Mouse (Mus musculus) retina, postnatal 7 days (tissue): ENCODE results near the gene Med13l.
A peak's percentile ranks its signal among the peaks of the same experiment; 100 is the strongest.
"Not testable (repeated sequence)": the region's sequence is repeated elsewhere in the genome, so short reads cannot be mapped to it uniquely, and the experiment has no call there.

Experiments
- DNase-seq: peaks from one replicate; pipeline ENCODE4 v3.0.0-alpha.2; 2012; ENCODE audit warnings: low read depth, low spot score

The Med13l gene

DNA sequence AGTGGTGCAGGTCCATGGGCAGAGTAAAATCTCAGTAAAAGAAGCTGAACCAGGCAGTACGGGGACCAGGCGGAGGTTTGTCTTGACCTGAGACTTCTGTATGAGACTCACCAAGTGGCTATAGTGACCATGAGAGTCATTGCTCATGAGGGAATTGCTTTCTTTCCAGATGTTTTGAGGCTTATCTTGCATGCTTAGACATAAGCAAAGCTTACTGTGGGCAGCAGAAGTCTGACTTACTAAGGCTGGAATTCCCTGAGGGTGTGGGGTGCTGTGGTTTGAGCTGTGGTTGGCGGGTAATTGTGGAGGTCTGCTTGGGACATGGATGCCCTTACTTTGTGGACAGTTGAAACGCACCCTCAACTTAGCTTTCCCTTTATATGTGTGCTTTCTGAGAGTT lies 67.7 kb downstream of the Med13l start:
- DNase-seq, result no peak

- DNase-seq, result no peak
Observed at GRCm38 (mm10) chr5:118632346-118632745, 71.9 kb downstream of the Med13l start.

DNA sequence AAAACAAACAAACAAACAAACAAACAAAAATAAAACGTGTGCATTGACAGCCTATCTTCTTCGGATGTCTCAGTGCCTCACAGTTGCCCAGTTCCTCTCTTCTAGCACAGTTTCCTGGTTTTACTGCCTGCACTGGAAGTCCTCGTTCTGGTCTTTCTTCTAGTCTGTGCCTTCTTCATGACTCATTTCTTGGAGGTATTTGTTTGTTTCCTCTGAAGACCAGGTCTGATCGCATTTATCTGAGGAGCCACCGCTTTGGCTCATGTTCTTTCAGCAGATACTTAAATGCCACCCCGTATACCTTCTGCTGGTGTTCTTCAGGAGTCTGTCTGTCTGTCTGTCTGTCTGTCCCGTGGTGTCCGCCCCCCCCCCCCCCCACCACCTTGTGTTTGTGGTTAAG lies 72.6 kb downstream of the Med13l start:
- DNase-seq, result no peak

DNA sequence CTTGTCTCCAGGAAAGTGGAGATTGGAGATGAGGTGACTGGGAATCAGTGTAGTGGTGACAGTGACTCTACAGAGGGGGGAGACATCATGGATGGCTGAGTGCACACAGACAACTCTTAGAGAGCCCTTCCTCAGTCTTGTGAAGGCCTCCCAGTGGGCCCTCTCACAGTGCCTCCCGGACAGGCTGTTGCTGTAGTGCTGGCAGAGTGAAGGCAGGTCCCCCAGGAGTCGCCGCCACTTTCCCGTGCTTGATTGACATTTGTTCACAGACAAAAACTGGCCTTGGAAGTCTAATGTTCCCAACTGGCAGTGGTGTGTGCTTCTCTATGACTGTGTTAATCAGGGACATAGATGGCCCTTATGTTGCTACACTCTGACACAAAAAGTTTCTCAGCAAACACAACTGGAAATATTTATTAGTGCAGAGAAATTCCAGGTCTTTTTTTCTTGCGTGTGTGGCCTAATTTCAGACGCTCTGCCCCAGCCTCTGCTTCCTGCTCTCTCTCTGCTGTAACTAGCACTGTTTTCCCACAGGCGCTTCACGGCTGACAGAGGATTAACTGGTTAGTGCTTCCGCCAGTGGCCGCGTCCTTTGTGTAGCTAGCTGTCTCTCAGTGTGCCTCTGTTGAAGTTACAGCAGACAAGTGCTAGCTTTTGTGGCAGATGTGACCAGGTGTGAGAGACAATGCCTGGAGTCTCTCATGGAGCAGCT lies 75.2 kb downstream of the Med13l start:
- DNase-seq, result no peak

DNA sequence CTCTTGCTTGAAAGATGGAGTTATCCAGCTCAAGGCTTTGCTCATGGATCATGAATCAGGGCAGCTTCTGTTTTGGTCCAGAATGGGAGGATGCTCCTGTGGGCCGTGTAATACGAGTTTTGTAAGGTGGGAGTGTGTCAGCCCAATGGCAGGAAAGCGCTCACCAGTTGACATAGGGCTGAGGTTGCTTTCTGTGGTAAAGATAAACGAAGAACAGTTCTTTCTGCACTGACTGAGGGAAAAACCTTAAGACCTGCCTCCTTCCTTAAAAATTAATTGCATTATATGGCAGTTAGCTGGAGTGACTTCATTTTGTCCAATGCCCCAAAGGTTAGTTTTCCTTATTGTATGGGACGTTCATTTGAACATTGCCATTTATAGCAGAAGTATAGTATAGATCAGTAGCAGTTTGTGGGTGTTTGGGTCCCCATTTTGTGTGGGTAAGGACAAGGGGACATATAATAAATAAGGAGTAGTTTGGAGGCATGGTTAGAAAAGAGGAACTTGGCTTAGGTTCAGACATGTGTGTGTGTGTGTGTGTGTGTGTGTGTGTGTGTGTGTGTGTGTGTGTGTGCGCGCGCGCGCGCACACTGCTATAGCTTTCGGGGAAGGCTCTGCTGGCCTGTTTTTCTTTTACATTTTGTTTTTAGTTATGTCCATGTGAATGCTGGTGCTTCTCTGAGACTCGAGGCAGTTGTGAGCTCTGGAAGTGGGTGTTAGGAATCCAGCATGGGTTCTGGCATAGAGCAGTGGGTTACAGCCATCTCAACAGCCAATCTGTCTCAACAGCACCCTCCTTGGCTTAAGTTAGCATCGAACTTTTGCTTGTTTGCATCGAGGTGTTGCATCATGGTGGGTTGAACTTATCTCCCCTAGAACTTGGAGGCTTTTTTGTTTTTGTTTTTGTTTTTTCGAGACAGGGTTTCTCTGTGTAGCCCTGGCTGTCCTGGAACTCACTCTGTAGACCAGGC lies 76.2 kb downstream of the Med13l start:
- no peak for DNase-seq

- no peak for DNase-seq
Observed at GRCm38 (mm10) chr5:118637931-118638330, 77.5 kb downstream of the Med13l start.

- DNase-seq, result no peak
Observed at GRCm38 (mm10) chr5:118638534-118639109, 78.1 kb downstream of the Med13l start.

- no peak for DNase-seq
Observed at GRCm38 (mm10) chr5:118639117-118639707, 78.7 kb downstream of the Med13l start.

- DNase-seq, result no peak
Observed at GRCm38 (mm10) chr5:118644041-118644440, 83.6 kb downstream of the Med13l start.

DNA sequence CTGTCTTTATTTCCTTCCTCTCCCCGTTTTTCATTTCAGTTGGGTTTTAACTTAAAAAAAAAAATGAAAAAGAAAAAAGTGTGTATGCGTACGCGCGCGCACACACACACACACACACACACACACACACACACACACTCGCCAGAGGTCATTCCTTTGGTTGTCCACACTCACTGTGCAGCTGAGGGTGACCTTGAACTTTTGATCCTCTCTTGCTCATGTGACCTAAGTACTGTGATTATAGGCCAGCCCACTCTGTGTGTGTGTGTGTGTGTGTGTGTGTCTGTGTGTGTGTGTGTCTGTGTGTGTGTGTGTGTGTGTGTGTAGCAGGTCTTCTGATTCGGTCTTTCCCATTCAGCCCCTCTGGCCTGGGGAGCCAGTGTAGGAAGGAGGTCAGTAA lies 84.0 kb downstream of the Med13l start:
- DNase-seq, result no peak

- DNase-seq, result no peak
Observed at GRCm38 (mm10) chr5:118645196-118645805, 84.8 kb downstream of the Med13l start.

DNA sequence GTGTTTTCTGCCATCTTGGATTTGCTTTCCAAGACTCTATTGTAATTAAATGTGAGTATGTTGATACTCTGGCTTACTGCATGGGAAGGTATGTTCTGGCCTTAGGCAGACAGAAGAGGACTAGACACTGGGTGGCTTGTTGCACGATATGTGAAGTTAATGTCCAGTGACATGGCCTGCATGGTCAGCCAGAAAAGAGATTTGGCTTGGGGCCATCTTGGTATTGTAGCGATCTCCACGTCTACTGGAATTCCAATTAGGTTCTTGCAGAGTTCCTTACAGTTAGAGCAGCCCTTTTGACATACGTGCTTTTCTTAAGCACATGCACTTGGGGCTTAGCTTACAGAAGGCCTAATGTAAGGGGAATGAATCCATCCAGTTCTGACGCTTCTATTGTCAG lies 86.4 kb downstream of the Med13l start:
- no peak for DNase-seq

GRCm38 (mm10) chr5:118647384-118647783 lies 86.9 kb downstream of the Med13l start:
- no peak for DNase-seq

DNA sequence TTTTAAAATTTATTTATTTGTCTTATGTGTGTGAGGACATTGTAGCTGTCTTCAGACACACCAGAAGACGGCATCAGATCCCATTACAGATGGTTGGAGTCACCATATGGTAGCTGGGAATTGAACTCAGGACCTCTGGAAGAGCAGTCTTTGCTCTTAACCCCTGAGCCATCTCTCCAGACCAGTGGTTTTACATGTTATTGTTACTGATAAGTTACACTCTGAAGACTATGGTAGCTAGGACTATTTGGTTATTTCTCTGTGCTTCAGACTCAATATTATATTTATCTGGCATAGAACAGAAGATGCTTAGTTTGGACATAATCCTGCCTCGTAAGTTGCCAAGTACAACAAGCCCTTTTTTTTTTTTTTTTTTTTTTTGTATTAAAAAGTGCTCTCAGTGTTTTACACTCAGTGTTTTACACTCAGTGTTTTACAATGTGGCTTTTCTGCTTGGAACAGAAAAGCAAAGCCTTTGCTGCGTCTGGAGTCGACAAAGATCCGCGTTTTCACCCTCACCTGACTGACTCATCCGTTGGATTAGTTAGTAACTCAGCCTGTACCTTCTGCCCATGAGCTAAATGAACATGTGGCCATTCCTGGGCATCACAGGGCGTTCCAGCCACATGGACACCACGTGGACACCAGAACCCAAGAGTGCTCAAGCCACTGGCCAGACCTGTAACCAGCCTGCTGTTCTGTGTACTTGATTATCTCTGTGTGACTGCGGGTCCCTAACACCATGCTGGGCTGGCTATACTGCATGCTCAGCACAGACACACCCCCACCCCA lies 88.9 kb downstream of the Med13l start:
- no peak for DNase-seq

DNA sequence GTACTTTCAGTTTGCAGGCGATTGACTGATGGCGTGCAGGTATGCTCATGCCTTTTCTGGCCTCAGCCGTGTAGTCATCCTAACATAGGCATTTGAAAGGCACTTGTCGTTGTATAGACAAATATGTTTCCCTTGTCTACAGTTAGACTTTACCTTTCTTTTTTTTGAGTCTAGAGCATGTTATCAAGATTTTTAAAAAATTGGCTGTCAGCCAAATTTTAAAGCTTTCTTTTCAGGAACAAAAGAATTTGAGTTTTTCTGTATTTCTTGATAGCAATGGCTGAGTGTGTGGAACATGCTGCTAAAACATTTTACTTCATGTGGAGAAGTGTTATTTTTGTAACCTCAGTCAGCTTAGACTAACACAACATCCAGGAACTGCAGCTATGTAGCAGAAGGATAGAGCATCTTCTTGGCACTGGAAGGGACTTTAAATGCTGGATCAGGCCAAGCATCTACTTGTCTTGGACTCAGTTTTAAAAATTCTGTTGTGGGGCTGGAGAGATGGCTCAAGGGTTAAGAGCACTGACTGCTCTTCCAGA lies 89.6 kb downstream of the Med13l start:
- DNase-seq, result no peak

DNA sequence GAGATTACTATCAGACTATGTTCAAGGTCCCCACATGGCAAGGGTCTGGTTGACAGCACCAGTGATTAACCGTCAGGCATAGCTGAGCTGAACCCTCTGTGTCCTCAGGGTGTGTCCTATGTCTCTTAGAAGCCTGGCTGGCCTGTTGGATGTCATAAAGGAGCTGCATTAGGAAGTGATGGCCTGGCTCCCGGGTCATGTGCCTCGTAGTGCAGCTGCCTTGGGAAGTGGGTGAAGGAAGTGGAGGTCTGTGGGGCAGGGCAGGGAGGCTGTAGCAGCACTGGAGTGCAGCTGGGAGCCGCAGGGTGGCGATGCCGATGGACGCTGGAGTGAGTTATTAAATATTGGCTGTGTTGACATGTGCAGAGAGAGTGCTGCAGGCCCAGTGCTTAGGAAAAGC lies 90.3 kb downstream of the Med13l start:
- no peak for DNase-seq

DNA sequence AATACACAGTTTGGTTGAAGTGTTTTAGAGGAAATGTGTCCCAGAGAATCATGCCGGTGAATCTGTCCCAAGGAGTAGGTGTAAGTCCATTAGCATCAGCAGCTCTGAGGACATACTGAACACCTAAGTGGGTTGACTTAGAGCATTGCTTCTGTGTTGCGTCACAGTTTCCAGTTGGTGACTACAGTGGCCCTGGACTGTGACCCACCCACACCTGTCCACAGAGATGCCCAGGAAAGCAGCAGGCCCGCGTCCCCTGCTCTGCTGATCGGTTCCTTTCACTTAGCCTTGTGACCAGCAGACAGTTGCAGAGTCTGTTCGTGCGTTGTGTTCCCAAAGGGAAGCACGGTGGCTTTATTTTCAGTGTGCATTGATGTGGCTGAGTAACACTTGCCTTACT lies 92.1 kb downstream of the Med13l start:
- DNase-seq, result no peak

- DNase-seq, result not testable (repeated sequence)
Observed at GRCm38 (mm10) chr5:118653119-118653518, 92.6 kb downstream of the Med13l start.

- DNase-seq, result no peak
Observed at GRCm38 (mm10) chr5:118654599-118654998, 94.1 kb downstream of the Med13l start.

- DNase-seq, result peak; percentile 50
Observed at GRCm38 (mm10) chr5:118655025-118655424, 94.5 kb downstream of the Med13l start.
